Mouse (Mus musculus) cerebellum, adult 18-20 months (tissue): ENCODE results near the gene Prr27.

Source experiments
- DNase-seq, 2 experiments: peaks; one replicate each; pipeline ENCODE4 v3.0.0; 2021

The Prr27 gene

DNA sequence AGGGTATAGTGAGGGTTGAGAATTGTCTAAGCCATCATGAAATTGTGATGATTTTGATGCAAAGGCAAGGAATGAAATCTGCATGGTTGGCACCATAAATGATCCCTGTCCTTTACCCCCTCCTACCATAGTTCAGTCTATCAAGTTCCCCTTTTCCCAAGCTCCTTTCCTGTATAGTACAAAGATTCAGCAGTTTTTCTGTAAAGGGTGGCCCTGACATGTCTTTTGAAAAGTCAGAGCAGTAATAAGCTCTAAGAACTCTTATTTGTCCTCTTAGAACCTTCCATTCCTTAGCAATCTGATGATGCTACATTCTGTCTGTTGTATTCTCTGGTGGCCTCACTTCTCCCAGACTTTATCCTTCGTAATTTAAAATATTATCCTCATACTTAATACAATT is at the start of gene Prr27:
Prr27 (plus strand) TSS at position 301 of the 400 bp plus-strand sequence.
- no peak for DNase-seq

DNA sequence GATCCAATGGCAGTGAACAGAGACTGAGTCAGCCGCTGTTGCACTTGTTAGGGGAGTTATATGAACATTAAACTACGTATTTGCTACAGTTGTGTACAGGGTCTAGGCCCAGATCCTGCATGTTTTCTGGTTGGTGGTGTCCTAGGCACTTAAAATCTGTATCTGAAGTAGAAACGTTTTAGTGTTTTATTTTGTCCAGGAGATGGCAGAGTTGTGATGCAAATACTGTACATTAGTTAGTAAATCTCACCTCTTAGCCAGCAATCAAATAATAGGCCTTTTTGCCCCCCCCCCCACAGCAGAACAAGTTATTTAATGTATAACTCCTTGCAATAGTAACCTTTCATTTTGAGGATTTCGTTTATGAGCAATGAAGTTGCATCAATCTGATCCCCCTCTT is 42.8 kb upstream of the Prr27 start:
- DNase-seq: no peak

DNA sequence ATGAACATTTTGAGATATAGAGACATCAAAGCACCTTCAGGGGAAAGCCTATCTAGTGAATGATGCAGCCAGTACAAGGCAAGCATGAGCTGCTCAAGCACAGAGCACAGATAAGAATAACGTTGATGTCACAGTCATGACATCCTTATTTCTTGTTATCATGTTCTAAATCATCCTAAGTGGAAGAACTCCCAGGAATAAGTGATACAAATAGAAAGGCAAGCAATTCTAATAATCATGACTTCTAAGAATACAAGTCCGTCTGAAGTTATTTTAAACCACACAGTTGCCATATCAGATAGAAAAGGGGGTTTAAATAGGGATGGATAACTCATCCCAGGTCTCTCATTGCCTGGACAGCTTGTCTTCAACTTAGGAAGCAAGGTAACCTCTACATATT is 17.7 kb upstream of the Prr27 start, which contains the start of gene Csn1s2b:
Csn1s2b (plus strand) TSS at position 301 of the 400 bp plus-strand sequence.
- DNase-seq: no peak

DNA sequence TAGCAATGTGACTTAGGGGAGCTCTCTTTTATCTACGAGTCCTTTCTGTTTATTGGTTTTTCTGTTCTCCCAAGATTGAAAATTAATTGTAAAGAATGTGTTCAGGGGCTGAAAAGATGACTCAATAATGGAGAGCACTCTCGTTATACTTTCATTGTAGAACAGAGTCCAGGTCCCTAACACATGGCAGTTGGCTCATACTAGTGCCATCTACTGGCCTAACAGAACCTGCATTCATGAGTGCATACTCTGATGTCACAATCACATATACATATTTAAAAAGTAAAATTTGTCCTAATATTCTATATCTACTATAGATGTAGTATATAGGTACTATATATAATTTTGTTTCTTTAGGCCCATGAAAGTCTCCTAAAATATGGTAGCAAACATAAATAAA is 16.2 kb upstream of the Prr27 start:
- DNase-seq: no peak

DNA sequence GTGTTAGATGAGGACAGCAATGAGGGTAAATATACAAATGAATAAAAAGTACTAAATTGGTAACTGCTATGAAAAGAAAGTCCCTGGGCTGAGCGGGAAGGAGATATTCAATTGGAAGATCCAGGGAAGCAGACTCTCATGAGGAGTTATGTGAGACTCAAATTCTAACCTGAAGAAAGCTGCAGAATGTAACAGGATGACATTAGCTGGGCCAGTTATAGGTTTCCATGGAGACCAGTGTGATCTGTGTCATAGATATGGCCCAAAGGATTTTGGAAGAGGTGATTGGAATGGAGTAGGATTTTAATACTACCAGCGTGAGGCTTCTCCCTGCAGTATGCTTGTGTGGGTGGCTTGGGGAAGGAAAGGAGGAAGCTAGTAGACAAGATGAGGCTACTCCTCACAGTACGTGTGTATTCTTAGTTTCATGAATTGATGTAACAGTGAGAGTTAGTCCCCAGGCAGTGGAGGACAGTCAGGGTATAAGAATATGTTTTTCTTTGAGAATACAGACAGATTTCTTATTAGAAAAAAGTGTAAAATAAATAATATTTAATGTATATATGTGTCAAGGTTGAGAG is 29.7 kb downstream of the Prr27 start:
- DNase-seq: no peak

DNA sequence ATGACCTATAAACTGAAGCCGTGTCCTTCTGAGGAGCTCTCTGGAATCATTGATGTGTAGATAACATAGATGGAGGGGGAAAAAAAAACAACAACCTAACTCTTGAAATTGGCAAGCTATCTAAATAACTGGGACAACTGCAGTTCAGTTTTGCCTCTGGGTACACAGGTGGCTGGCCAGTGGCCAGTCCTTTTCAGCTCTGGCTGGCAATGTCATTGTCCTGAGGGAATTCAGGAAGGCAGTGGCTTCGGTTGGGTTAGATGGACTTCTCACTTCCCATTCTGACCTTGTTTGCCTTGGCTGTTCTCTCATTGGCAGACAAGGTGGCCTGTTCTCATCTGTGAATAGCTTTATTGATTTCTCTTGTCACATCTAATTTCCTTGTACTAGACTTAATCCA is 44.6 kb downstream of the Prr27 start:
- peak; percentile 24 to 25 for DNase-seq

DNA sequence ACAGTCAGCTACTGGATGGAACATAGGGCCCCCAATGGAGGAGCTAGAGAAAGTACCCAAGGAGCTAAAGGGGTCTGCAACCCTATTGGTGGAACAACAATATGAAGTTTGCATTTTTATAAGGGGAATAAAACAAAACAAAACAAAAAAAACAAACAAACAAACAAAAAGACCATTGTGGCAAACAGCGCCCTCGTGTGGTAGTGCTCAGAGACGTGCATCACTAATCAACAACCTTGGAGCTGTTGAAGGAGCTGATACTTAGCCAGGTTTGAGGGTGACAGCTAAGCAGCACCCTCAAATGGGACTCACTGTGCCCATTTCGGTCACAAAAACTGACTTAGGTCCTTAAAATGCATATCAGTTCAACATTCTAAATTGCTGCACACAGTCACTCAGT is 45.9 kb downstream of the Prr27 start:
- peak in 1 of 2 experiments; percentile 1 for DNase-seq

DNA sequence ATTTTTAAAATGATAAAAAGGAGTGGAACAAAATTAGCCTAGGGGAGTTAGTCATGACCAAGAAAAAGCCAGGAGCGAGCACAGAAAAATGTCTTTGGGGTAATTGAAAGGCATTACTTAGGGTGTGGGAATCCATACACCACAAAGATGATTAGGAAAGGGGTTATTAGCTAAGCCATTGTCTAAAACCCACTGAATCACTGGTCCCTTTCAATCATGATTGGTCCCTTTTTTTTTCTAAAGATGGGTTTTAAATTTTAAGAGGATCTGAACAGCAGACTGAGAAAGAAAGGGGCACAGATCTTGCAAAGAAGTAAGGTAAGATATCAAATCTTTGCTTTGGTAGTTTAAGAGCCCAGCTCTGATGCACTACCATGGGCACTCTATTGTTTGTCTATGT is 59.2 kb downstream of the Prr27 start, which contains the start of gene Odam:
Odam (plus strand) TSS at position 301 of the 400 bp plus-strand sequence.
- DNase-seq: no peak
